Mouse (Mus musculus) gastrocnemius, postnatal 25 days (tissue): Measurements from ENCODE around the gene Thada. TPM values are rescaled to one million over a fixed set of nuclear protein-coding genes. Genes with fewer than 3 reads are reported as not detected.
"Not testable (repeated sequence)": the region's sequence is repeated elsewhere in the genome, so short reads cannot be mapped to it uniquely, and the experiment has no call there.

ENCODE experiments used
- DNase-seq: peaks from one replicate; pipeline ENCODE4 v3.0.0; 2022
- total RNA-seq, 2 experiments: library from RNA; stranded (reverse); gene quantifications; 1 replicate in 1 of 2; 2 replicates in 1 of 2; pipeline ENCODE4 v1.2.3; 2021

Thada gene
- total RNA-seq, 2 experiments from 2014 or later: 4.5 to 5.4 TPM

DNA sequence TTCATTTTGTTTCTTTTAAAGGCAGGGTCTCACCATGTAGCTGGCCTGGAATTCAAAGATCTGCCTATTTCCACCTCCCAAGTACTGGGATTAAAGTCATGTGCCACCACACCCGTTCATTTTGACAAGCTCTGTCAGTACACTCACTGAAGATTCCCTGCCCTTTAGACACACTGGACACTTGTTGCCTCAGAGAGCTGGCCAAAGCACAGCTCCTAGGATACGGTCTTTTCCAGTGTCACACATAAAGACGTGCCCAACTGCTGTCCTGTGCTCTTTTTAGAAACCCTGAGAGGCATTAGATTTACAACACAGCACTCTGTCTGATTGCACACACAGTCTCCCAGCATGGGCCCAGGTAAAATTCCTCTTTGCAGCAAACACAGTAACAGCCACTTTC lies 248.3 kb downstream of the Thada start:
- DNase-seq: no peak

DNA sequence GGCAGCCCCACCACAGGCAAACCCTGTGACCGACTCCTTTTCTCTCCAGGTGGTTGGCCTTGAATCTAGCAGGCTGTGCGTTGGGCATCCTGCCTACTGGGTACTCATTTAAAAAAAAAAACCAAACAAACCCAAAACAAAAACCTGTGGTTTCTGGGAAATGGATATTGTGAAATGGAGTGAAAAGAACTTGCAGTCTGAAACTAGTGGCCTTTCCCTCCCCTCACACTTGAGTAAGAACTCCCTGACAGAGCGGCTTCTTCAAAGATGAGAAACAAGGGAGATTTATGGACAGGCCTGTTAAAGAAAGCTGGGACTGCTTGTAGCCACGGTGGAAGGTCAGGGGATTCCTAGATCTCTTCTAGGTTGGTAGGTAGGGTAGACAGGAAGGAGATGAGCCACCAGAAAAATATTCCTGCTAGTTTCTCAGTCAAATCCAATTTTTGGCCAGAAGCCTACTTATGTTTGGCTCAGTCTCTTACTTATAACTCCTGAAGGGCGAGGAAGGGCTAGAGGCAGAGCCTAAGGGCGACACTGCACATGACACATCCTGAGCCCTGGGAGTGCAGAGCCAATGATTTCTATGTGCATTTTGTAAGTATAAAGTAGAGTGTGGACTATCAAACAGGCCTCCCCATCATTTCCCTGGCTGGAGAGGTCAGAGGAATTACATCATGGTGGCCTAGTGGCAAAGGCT lies 250.6 kb downstream of the Thada start:
- DNase-seq: no peak

DNA sequence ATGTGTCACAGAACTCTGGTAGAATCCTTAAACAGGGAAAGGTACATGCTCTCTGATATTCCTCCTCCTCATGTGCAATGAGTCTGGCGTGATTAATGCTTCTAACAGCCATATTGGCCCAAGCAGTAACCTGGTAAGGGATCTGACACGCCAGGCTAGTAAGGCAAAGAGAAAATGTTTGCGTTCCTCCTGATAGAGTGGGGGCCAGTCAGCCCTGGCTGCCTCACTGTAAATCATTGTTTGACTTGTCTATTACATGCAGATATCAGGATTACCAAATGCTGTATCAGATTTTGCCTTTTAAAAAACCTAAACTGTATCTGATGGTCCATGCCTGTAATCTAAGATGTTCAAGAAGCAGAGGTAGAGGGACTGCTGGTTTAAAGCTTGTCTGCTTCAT lies 252.5 kb downstream of the Thada start:
- DNase-seq: no peak

DNA sequence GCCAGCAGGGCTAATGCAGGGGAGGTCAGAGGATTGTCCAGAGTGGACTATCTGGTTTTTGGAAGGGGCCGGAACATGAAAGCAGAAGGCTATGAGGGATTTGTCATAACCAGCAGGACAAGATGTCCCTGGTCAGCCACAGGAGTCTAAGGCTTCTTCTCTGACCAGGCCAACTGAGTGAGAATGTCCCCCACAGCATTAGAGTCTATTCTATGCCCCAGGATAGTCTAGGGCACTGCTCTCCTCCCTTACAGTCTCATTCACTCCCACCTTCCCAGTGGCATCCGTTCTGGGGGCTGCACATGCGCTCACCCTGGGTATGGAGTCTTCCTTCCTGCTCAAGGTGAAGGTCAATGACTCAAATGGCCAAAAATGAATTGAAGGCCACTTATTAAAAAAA lies 258.4 kb downstream of the Thada start:
- no peak for DNase-seq

DNA sequence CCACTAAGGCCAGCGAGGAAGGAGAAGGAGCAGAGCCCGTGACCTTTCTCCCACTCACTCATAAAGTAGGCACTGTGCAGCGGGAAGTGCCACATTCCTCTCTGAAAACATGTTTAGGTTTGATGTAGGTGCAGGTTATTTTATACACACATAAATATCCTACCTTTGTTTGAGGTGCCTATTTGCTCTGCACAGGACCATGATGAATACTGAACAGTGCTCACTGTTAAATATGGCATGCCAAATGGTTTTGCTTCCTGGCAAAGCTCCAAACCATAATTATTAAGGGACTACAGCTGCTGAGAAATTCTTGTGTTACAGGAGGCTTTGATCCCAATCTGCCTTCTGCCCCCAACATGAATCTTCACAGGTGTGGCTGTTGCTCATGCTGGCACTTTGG lies 259.8 kb downstream of the Thada start:
- no peak for DNase-seq

DNA sequence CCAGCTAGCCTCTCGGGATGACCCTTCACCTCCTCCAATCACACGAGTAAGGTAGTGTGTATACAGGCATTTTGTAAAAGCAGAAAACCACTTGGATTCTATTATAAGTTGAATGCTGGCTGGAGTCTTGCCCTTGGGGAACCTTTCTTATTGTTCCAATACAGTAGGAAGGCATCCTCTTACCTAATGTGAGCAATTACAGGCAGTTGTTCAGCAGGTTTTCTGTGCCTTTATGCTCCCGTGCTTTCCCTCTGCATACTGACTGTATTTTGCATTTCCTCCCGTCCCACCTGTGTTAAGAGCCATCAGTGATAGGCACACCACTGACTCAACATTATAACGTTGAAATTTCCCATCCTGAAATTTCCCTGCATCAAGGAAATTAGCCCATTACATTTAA lies 261.0 kb downstream of the Thada start:
- no peak for DNase-seq

DNA sequence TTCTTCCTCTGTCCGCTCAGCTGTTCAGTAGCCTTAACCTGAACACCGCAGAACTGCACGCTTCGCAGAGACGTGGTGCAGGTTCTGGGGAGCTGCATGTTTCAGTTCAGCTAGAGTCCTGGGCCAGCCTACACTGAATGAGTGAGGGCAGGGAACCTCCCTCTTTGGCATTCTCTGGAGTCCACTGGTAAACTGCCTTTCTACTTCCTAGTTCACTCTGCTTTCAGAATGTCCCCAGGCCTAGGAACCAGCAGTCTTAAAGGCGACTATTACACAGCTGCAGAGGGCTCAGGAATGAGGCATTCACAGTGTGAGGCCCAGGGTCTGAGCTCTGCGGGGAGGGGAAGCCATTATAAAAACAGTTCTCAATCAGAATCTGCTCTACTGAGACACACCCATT lies 262.7 kb downstream of the Thada start:
- DNase-seq: no peak

DNA sequence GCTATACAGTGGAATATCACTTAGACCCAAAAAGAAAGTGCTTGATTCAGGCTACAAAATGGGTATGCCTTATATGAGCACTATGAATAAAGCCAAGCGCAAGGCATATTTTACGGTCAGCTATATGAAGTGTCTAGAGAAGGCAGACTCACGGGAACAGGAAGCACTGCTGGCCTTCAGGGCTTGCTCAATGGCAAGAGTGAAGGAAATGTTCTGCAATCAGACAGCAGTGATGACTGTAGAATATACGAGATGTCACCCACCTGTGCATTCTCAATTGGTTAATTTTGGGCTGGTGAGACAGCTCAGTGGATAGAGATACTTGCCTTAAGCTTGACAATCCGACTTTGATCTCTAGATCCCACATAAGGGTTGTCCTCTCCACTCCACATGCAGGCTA lies 264.8 kb downstream of the Thada start:
- DNase-seq: no peak

DNA sequence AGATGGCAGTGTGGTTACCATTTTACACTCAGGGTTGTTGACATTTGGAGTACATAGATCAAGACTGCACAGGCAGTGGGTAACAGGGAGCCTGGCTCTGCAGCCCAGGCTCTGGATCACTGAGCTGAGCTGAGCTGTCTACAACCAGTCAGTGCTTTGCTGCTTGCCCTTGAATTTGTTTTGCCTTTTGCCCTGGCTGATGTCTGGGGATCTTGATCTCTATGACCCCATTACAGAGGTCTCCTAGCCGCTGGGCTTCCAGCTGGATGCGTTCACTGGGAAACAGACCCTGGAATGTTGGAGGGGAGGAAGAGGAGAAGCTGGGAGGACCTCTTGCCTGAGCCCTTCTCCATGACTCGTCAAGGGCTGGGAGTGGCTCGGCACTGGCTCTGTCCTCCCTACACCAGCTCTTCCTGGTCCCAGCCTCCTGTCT lies 268.1 kb downstream of the Thada start:
- no peak for DNase-seq

DNA sequence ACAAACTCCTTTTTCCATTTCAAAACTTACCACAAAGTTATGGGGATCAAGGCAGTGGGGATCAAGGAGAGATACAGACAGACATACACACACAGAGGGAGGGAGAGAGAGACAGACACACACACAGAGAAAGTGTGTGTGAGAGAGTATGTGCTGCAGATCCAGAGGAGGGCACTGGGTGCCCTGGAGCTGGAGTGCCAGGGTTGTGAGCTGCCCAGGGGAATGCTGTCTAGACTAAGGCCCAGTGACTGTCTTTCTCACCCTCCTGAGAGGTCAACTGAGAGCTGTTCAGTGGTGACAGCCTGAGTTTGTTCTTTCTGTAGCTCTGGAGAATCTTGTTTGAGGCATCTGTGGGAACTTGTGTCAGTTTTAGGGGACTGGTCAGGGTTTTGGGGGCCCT lies 269.7 kb downstream of the Thada start:
- DNase-seq: no peak

DNA sequence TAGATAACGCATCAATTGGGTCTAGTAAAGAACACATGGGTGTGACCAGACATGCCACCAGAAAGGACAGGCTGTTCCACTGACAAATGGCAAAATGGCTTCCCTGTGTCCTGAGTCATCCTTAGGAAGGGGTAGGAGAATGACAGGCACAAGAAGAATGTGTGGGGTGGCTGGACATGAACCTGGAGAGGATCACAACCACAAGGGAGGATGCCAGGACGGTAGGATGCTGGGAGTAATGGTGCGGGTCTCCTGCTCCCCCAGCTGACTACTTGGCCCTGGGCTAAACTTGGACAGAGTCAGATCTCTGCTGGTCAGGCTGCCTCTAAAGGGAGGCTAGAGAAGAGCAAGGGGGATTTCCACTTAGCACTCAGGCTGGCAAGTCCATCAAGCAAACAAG lies 270.2 kb downstream of the Thada start:
- peak; percentile 3 for DNase-seq

DNA sequence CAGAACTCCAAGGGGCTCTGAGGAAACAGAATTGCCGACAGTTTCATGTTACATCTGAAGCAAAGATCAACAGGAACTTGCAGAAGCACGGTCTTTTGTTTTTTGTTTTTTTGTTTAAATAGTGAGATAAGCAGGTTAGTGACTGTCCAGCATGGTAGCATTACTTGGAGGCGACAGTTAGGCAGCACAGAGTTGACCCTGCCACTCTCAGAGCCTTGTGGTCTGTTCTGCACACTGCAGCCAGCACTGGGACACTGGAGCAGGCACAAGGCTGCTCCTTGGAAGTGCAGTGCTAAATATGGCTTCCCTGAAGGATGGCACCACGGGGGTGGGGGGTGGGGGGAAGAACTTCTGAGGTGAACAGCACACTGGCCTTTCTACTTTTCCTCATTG lies 271.0 kb downstream of the Thada start:
- DNase-seq: peak; percentile 6

DNA sequence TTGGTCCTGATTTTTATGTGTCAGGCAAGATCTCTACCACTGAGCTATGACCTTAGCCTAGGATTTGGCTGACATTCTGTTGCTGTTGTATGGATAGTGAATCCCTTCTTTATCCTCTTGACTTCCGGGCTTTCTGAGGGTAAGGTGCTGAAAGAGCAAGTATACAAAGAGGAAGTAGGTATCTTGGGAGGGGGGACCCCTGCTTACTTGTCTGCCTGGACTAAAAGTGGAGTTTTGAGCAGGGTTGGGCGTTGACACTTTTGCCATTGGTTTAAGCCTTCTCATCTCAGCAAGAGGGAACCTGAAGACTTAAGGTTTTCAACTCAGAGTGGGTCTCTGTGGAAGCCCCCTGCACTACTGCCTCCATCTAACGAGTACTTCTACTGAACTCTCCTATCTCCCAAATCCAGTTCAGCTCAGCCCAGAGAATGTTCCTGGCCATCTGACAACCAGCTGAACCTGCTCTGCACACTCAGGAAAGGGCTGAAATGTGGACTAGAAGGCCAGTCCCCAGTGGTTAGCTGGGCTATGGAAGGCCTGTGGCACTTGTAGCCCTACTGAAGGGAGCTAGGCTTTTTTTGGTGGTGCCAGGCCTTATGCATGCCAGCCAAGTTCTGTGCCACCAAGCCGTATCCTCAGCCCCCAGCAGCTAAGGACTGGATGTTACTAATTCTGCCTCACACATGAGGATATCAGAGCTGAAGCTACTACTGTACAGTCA lies 271.6 kb downstream of the Thada start:
- peak; percentile 3 for DNase-seq

DNA sequence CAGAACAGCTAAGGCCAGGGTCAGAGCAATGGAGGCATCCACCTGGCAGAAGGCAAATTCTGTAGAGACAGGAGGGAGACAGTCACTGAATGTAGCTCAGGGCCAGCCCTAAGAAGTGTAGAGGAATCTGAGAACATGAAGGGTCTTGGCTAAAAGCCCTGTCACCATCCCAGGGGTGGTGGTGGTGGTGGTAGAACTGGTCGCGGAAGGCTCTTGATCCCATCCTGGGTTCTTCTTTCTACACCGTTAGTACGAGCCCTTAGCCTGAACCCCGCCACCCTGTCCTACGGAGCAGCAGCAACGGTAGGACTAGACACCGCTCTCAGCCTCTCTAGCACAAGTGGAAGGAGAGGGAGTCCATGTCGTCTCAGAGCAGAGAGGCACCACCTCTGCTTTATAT lies 272.6 kb downstream of the Thada start:
- no peak for DNase-seq

DNA sequence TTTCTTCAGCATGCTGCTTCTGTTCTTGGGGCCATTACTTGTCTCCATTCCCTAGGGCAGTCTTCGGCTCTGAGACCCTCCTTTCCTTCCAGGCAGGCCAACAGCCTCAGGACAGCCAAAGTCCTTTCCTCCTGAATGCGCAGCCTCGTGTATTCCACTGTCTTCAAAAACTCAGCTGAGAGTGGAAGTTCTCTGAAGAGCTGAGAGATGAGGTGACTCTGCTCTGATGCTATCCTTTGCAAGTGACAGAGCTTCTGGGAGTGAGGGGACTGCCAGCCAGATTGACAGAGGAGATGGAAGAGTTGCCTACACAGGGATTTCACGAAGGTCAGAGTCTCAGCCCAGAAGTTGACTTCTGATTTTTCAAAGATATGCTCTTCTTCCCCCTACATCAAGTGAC lies 274.1 kb downstream of the Thada start:
- no peak for DNase-seq

DNA sequence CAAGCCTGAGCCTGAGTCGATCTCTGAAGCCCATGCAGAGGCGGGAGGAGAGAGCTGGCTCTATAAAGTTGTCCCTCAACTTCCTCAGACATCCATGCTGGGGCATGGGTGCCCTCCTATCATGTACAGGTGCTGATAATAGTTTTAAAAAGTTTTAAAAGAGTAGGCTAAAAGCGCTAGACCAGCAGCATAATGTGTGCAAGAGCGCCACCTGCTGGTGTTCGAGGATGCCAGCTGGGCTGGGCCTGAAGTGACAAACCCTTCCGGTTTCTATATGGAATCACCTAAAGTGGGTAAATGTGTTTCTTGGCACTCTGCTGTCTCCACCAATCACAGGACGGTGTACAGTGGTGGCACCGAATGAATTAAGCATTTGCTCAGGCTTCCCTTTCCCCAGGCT lies 275.1 kb downstream of the Thada start:
- DNase-seq: peak; percentile 60

DNA sequence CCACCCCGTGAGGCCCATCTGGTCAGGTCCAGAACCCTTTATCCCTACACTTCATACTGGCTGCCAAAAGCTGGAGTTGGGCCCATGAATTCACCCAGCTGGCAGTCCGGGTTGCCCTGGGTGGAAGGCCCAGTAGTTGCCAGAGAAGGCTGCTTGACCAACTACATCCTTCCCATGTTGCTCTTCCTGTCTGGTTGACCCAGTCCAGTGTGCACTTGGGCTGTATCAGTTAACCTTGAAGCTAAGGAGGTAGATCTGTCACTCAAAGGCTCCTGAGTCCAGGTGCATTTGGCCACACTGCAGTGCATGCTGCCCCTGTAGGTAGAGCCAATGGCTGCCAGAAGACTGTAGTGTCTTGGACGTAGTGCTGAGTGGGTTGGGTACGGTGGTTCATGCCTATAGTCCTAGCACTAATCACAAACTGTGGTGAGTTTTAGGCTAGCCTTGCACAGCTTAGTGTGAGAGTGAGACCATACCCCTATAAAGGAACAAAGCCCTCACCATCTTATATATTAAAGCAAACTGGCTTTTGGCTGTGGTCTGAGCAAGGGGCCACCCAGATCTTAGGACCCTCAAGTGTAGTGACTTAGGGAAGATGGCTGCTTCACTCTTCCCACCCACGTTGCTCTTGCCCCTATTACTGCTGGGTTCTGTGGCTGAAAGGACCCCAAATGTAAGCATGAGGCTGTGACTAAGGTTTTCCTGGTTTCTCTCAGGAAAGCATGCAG lies 276.7 kb downstream of the Thada start:
- peak; percentile 52 for DNase-seq

DNA sequence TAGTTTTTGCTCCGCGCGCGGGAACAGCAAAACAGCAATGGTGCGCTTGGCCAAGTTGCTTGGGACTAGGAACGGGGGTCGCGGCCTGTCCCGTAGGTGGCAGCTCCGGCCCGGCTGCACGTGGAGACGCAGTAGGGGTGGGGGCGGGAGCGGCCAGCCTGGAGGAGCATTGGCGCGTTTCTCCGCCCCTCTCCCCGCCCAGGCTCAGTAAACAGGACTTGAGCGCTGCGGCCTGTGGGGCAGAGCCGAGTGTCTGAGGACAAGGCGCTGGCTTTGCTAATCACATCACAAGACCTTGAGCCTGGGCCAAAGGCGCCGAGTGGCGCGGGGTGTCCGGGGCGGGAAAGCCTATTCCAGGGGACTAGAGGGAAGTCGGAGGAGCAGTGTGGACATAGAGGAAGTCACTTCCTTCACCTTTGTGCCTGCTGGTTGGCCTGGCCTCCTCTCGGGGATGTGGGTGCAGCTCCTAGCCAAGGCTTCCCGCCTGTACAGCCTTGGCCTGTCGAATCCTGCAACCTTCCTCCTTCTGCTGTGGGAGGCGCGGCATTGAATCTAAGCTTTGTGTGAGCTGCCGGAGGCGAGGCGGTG lies 277.5 kb downstream of the Thada start:
- DNase-seq: peak; percentile 96

DNA sequence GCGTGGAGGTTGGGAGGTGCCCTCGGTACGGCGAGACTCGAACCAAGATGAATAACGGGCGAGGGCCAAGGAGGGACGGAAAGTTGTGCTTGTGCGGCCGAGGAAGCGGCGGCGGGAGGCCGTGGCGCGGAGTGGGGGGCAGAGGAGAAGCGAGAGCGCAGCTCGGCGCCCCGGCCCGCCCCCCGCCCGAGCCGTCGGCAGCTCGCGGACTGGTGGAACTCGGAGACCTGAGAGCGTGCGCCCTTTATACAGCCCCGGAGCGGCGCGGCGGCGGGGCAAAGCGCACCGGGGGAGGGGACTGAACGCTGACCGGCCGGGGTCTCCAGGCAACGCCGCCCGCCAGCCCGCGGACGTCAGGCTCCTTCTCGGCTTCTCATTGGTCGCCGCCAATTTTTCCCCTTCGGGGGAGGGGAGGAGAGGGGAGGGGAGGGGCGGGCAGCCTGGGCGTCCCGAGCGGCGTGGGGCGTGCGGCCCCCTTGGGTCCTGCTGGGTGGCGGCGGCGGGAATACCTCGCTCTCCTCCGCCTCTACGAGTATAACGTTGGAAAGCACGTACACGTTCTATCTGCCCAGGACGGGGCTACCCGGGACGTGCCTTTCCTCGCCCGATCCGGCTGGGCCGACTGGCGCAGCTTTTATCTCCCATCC lies 278.2 kb downstream of the Thada start, which contains the start of gene Zfp36l2:
Gene Zfp36l2 (minus strand): TSS at position 221 of the 647 bp plus-strand sequence.
- peak; percentile 97 for DNase-seq

DNA sequence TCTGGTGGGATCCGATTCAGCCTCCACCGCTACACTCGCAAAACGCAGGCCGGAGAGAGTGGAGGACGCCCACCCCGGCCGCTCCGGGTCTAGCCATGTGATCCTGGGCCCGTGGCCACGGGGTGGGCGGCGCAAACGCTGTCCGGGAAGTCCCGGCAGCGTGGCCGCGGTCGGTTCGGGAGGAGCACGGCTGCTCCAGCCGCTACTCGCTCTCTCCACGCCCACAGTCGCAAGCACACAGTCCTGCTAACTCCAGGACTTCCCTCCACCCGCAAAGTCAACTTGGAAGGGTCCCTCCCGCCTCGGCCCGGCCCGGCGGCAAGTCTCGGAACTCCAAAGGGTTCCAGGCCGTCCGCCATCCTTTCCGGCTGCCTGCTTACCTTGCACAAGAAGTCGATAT lies 278.7 kb downstream of the Thada start:
- not testable (repeated sequence) for DNase-seq

DNA sequence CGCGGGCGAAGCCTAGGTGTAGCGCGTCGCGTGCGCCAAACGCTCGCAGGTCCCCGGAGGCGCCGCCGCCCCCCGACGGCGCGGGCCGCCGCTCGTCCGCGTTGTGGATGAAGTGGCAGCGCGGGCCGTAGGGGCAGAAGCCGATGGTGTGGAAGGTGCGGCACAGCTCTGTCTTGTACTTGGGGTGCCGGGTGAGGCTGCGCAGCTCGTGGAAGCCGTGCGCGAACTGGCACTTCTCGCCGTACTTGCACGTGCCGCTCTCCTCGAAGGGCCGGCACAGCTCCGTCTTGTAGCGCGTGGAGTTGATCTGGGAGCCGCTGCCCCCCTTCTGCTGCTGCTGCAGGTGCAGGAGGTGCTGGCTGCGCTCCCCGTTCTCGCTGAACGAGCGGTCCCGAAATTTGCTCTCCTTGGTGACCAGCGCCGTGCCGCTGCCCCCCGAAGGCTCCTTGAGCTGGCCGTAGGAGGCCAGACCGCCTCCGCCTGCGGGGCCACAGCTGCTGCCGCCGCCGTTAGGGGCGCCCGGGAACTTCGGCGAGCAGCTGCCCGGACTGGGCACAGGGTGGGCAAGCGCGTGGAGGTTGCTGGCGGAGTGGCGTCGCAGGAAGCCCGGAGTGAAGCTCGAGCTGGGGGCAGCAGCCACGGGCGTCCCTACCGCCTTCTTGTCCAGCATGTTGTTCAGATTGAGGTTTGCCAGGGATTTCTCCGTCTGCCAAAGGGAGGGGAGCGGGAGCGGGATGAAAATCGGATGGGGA lies 279.4 kb downstream of the Thada start:
- DNase-seq: peak; percentile 61
